Mouse (Mus musculus) adrenal gland, adult 18-20 months (tissue): ENCODE results near the gene Palm. TPM values are rescaled to one million over a fixed set of nuclear protein-coding genes. Genes with fewer than 3 reads are reported as not detected.
A peak's percentile ranks its signal among the peaks of the same experiment; 100 is the strongest.
"Not testable (repeated sequence)": the region's sequence is repeated elsewhere in the genome, so short reads cannot be mapped to it uniquely, and the experiment has no call there.

Experiments used
- DNase-seq, 2 experiments: peaks; one replicate each; pipeline ENCODE4 v3.0.0; 2021 to 2022; ENCODE audit warnings: low spot score in 2 of 2
- long read RNA-seq, 2 experiments: library from polyadenylated mRNA; stranded (forward); transcript quantifications; one replicate each; pipeline ENCODE4 v2.0.0; 2021
- total RNA-seq, 2 experiments: library from RNA; stranded (reverse); gene quantifications; 1 replicate in 1 of 2; 2 replicates in 1 of 2; pipeline ENCODE4 v1.2.3; 2021

Palm gene
- total RNA-seq: 10 to 100 TPM; 59.4 to 62.2 TPM
- long read RNA-seq, experiment 1, transcript Palm-202 (8 exons, 2,519 nt): minor isoform, 7 of 60 reads
- long read RNA-seq, experiment 1, transcript Palm-201 (9 exons, 2,651 nt): major isoform, 29 of 60 reads
- long read RNA-seq, experiment 1, partial matches to known transcripts: 10 of 60 reads
- long read RNA-seq, experiment 1, other reads (novel, unspliced or antisense): 14 of 60 reads
- long read RNA-seq, experiment 2, transcript Palm-201 (9 exons, 2,651 nt): major isoform, 111 of 192 reads
- long read RNA-seq, experiment 2, transcript Palm-202 (8 exons, 2,519 nt): minor isoform, 24 of 192 reads
- long read RNA-seq, experiment 2, partial matches to known transcripts: 10 of 192 reads
- long read RNA-seq, experiment 2, other reads (novel, unspliced or antisense): 47 of 192 reads

DNA sequence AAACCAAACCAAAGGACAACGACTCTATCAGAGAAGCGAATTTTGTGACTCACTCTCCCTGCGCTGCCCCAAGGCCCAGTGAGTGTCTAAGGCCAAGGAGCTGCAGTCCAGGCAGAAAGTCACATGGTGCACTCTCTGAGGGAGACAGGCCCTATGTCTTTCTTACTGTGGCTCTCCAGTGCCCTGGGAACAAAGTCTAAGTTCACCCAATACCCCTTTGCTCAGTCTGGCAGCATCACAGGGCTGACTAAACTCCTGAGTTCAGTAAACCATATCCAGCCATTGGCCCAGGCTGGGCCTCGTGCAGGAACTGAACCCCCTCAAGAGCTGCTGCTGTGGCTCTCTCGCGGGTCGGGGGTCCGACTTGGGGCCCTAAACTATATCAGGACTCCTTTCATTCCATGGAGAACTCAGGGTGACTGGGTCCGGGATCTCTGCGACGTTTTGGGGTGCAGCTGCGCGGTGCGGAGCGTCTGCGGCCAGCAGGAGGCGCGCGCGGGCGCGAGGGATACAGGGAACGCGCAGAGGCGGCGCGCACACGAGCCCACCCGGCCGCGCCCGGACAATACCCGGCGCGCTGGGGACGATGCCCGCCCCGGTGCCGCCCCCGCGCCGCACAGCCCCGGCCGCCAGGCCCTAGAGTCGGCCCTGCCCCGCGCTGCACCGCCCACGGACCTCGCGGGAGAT, at the start of gene Palm:
Gene Palm (plus strand): TSS at position 522 of the 687 bp plus-strand sequence.
- peak; percentile 86 to 90 for DNase-seq

- DNase-seq: no peak
These were observed 49.6 kb upstream of the Palm start for GRCm38 (mm10) chr10:79743650-79744365.

DNA sequence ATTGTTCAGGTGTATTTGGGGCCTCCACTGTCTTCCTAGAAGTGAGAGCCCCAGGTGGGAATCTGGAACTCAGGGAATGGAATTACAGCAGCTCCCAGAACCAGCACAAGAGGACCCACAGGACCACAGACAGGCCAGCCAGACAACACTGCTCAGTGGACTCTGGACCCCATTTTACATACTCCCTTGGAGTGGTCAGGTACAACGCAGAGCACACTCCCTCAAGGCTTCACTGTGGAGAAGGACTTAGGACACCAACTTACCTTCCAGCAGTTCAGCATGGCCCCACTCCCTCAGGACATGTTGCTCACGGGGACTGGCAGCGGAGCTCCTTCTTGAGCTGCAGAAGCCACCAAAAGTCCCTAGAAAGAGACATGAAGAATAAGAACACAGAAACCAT, 48.0 kb upstream of the Palm start:
- no peak for DNase-seq

DNA sequence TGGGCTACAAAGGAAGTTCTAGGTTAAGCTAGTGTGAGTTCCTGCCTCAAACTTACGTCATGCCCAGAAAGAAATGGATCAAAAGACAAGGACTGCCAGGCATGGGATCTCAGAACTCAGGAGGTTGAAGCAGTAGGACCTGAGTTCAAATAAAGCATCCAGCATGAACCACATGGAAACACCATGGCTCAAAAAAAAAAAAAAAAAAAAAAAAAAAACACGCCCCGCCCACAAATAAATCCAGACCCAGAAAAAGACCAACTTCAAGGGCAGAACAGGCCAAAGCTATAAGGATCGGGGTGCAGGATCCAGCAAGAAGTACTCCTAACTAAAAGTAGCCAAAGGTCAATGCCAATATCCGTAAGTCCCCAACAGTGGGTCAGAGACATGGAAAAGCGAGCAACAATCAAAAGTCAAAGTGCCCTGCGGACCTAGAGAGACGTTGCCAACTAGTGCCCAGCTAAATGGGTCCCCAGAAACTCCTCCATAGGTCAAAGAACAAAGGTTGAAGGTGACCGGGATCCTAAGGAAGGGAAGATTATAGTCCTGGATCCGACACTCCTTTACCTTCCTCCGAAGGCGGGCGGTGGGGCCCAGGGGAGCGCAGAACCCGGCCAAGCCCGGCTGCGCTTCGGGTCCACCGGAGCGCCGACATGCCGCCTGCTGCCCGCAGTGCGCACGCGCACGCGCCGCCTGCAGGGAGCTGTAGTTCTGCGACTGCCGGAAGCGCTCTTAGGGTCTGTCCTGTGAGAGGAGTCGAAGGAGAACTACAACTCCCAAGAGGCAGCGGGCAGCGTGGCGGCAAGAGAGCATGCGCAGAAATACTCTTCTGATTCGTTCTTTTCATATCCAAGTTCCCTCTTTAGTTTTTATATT, 47.2 kb upstream of the Palm start, which contains the start of gene Polrmt:
Gene Polrmt (minus strand): TSS at position 684 of the 876 bp plus-strand sequence.
- DNase-seq: peak; percentile 85 to 90

DNA sequence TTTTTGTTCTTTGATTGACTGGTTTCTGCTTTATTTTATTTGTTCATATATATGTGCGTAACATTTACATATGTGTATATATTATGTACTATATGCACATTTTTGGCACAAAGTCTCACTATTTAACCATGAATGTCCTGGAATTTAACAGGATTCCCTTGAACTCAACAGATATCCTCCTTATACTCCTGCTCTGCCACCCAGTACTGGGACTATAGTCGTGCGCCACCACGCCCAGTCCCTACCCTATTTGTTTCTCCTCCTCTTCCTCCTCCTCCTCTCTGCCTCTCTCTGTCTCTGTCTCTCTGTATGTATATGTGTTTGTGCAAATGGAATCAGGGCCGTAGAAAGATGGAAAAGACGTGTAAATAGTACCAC, 46.6 kb upstream of the Palm start:
- DNase-seq: no peak

DNA sequence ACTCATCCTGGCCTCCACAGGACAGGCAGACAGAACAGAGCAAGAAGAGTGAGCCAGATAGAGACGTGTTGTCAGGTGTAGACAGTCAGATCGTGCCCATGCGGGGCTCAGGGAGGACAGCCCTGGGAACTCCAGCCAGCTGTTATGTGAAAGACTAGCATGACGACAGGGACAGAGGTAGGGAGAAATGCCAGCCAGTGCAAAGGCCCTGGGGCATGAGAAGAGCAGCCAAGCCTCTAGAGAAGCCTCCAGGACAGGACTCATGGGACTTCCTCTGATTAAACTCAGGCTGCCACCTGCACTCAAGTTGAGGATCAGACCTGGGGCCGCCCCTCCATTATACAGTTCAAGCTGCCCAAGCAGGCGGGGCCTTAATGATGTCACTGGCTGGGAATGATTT, 44.9 kb upstream of the Palm start:
- DNase-seq: no peak

DNA sequence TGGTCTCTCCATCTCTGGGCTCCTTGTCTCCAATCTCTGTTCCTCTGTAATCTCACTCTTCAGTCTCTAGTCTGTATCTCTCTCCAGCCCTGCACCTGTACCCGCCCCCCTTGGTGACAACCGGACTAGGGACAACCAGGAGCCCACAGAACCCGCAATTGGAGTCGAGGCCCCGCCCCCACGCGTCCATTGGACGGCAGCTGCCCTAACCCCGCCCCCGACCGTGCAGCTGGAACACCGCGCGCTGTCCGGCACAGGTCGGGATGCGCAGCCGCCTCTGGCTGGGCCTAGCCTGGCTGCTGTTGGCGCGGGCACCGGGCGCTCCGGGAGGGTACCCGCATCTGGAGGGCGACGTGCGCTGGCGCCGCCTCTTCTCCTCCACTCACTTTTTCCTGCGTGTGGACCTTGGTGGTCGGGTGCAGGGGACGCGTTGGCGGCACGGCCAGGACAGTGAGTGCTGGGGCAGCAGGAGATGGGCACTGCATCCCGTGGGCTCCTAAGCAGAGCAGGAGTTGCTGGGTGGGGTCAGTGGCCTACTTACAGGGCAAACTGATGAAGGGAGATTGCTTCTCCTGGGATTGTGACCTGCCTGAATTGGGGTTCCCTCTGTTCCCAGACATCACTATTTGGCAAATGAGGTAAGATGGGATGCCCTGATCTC, 38.4 kb upstream of the Palm start, which contains the start of gene Fgf22:
Gene Fgf22 (plus strand): TSS at position 221 of the 661 bp plus-strand sequence.
- DNase-seq: peak; percentile 66 to 68

DNA sequence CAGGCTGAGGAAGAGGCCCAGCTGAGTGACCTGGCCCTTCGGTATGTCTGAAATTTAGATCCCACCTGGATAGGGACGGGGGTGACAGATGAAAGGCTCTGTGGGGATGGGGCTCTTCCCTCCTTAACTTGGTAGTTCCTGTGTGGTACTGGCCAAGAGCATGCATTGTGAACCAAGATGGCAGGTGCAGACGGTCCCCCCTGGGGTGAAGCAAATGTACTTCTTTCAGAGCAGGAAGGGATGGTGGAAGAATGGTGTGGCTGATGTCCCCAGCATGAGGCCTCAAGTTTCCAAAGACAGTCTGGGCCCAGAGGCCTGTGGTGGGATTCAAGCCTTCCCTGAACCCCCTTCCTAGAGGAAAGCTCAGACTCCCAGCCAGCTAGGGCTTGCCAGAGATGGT, 37.5 kb upstream of the Palm start:
- DNase-seq: no peak

- DNase-seq: no peak
These were observed 36.7 kb upstream of the Palm start for GRCm38 (mm10) chr10:79756660-79757059.

DNA sequence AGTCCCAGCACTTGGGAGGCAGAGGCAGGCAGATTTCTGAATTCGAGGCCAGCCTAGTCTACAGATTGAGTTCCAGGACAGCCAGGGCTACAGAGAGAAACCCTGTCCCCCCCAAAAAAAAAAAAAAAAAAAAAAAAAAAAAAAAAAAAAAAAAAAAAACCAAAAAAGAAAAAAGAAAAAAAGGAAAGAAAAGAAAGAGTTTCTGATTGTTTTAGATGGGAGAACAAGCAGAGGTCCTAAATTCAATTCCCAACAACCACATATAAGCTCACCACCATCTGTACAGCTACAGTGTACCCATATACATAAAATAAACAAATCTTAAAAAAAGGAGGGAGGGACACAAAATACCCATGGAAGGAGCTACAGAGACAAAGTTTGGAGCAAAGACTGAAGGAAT, 33.7 kb upstream of the Palm start:
- DNase-seq: not testable (repeated sequence)

- DNase-seq: no peak
These were observed 32.7 kb upstream of the Palm start for GRCm38 (mm10) chr10:79760603-79761143.

DNA sequence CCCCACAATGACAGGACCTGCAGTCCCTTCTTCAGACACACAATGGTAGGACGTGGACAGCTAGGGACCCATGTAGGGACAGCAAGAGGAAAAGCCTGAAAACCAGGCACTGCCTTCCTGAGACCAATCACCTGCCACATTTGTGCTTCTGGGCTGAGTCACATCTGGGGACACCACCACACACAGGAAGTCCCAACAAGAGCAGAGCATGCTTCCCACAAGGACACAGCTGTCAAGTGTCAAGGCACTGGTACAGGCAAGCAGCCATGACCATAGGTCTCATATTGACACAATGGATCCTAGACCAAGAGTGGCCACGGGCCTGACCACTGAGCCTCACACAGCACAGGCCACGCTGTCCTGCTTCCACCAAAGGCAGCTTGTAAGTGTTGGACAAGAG, 30.5 kb upstream of the Palm start:
- DNase-seq: no peak

DNA sequence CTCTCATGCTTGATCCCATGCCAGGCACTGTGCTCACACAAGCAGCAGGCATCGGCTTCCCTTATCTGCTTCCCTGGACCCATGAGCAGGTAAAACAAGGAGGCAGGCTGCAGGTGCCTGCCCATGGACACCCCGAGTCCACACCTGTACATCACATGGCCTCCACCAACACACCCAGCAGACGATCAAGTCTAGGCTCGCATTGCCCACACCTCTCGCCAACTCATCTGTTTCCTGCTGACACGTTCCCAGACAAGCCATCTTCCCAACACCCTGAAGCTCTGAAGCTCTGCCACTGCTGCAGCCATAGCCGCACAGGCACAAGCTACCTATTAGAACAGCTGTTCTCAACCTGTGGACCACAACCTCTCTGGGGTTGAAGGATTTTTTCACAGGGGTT, 29.1 kb upstream of the Palm start:
- DNase-seq: no peak

DNA sequence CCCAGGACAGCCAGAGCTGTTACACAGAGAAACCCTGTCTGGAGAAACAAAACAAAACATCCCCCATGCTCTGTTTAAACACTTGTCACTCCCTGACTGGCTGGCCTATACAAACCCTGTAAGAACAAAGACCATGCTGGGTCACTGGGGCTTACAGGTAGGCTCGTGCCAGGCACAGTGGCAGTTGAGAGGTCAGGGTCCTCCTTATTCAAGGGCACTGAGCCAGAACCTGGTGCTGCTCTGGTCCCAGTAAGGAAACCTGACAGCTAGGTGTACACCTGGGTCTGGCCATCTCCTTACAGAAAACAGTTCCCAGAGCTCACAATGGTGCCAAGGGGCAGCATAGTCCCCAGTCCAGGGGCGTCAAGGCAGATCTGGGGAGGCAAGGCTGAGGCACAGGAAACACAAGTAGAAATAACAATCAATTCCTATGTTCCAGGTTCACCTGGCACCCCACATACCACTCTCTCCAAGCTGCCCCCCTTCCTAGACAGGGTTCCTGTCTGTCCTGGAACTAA, 28.1 kb upstream of the Palm start:
- no peak for DNase-seq

DNA sequence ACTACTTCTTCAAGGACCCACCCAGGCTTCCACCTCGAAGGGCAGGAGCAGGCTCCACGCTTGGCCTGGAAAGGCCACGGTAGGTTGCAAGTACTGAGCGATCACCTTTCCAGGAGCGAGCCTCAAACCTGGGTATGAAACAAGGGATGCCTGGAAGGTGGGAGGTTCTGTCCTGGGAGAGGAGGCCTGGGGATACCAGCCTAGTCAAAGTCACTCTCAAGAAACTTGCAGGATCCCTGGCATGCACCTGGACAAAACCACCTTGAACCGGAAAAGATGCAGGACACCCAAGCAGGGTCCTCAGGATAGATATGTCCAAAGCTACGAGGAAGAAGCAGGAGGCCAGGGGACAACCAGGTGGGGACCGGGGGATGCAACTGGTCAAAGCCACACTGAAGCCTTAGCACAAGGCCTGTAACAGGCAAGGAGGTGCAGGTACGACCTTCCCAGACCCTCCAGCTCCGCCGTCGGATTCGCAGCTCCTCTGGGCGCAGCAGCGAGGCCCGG, 27.3 kb upstream of the Palm start:
- no peak for DNase-seq

DNA sequence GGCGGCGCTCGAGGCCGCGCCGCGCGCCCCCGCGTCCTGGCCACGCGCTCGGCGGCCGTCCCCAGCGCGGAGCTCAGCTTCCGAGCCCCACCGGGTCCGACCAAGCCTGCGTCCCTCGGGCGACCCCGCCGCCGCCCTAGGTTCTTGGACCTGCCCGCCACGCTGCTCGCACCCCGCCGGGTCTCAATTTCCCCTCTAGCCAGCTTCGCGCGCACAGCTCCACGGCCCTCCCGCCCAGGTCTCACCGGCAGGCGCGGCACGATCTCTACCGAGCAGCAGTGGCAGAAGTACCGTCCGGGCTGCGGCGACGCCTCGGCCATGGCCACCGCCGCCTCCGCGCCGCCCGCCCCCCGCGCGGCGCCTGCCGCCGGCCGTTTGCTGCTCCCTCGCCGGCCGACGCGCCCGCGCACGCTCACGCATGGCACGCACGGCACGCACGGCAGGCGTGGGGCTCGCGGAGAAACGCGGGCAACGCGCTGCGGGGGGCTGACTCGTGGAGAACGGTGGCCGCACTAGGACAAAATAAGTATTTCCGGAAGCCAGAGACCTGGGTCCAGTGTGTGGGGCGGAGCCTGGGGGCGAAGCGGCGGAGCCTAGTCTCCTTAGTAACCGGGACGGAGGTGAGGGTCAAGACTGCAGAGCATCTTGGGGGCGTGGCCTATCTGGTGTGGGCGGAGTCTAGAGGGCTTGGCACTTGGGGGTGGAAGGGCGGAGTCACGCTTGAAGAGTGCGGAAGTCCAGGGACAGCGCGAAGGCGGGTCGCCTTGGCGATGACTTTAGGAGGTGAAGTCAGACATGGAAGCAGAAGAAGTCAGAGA, 26.7 kb upstream of the Palm start, which contains the start of gene Rnf126:
Gene Rnf126 (minus strand): TSS at position 445 of the 818 bp plus-strand sequence.
- peak; percentile 99 for DNase-seq

- peak; percentile 85 to 87 for DNase-seq
These were observed 25.8 kb upstream of the Palm start for GRCm38 (mm10) chr10:79767372-79768244.
